Mouse (Mus musculus): ENCODE results near the gene Edc4. TPM values are rescaled to one million over a fixed set of nuclear protein-coding genes. Genes with fewer than 3 reads are reported as not detected.
"Not testable (repeated sequence)": the region's sequence is repeated elsewhere in the genome, so short reads cannot be mapped to it uniquely, and the experiment has no call there.

Gene Edc4
- polyA plus RNA-seq (2015; fragmentation: Nextera tagmentation; extraction: Ambion mirVana), result 47.3 and 49.5 TPM in 2 replicates

DNA sequence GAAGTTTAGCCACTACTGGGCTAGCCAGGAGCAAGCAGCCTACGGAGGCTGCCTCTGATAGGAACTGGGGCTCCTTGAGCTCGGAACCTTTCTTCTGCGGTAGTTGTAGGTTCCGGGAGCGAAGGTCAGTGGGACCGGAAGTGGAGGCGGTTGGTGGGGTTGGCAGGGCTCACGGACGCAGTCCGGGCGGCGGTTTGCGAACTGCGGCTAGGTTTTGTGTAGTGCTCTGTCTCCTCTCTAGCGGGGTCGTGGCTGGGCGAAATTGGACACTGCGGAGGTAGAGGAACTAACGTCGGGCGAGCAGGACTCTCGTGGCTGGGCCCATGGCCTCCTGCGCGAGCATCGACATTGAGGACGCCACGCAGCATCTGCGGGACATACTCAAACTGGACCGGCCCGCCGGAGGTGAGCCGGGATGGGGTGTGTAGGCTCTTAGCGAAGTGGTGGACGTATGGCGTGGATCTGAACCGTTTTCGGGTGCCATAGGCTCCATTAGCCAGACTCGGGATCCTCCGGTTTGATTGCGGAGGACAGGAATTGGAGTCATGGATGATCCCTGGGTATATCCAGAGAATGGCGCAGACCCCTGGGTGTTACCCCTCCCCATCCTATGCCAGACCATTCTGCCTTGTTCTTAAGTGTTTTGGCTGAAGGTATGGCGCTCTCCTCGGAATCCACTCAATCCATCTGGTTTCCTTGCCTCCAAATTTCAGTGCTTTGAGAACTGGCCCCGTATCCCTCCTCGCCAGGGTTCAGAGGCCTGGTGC lies at the start of gene Edc4:
Gene Edc4, plus strand, starts transcription at position 128 of the 767 bp plus-strand sequence.
- H3K9me3 ChIP-seq, result no peaks in the 10 kb centered on the region
- H3K27me3 ChIP-seq, result no peaks in the 10 kb centered on the region
- peak; percentile 71; the same call in 1 of the 2 replicates for ATAC-seq (ENCODE audit: insufficient number of reproducible peaks, low FRiP score, low TSS enrichment, low read depth)
- H3K4me3 ChIP-seq, result peak within 1 kb of the TSS; percentile 77
- H3K9ac ChIP-seq, result peak within 1 kb of the TSS; percentile 80
- under 1% methylated on average over 45 of the region's 45 CpGs for WGBS
- peak within 1 kb of the TSS; percentile 76 for H3K27ac ChIP-seq
- peak within 1 kb of the TSS; percentile 87 for H3K4me2 ChIP-seq
- peaks cover 58% of the 10 kb centered on the region for H3K36me3 ChIP-seq
- peaks cover 23% of the 10 kb centered on the region for H3K4me1 ChIP-seq

DNA sequence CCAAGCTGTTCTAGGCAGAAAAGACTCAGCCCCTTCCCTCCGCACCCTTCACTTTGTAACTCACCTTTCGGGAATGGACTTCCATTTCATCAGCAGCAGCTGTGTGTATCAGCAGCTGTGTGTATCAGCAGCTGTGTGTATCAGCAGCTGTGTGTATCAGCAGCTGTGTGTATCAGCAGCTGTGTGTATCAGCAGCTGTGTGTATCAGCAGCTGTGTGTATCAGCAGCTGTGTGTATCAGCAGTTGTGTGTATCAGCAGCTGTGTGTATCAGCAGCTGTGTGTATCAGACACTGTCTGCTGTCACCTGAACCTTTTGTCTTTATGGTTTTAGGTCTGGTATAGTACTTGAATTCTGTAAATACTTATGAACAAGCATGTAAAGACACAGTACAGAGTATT lies 46.9 kb upstream of the Edc4 start:
- H3K4me1 ChIP-seq, result not testable (repeated sequence)
- WGBS, result 83% methylated on average over 2 of the region's 2 CpGs

DNA sequence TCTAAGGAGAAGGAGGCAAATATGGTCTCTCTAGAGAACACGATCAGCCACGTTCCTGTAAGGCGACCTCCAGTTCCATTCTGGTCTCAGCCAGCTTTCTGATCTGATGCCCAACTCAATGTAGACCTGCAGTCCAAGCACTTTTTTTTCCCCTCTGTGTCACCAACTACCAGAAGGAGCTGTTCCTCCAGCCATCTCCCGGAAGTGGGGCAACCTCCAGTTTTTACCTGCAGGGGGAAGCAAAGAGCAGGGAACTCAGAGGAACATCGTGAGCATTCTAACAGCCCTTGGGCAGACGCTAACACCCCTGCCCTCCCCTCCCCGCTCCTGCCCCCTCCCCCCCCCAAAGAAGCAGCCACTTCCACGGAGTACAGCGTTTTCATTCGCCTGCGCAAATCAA lies 45.4 kb upstream of the Edc4 start:
- Histone ChIP-seq H3K36me3 (no peaks in the 10 kb centered on the region), H3K4me3 (no peak overlapping the region), H3K27ac (no peak overlapping the region), H3K4me2 (no peak overlapping the region), H3K9ac (no peak overlapping the region), H3K4me1 (no peaks in the 10 kb centered on the region), H3K27me3 (no peaks in the 10 kb centered on the region), H3K9me3 (no peaks in the 10 kb centered on the region)
- 22% methylated on average over 11 of the region's 11 CpGs for WGBS
- ATAC-seq (ENCODE audit: insufficient number of reproducible peaks, low FRiP score, low TSS enrichment, low read depth), result no peak

More for the DNA sequence above, 46.9 kb upstream of the Edc4 start:
- H3K9me3 ChIP-seq; ATAC-seq (ENCODE audit: insufficient number of reproducible peaks, low FRiP score, low TSS enrichment, low read depth); H3K36me3 ChIP-seq; H3K9ac ChIP-seq; H3K27me3 ChIP-seq; H3K4me2 ChIP-seq; H3K4me3 ChIP-seq; H3K27ac ChIP-seq: not testable (repeated sequence)

DNA sequence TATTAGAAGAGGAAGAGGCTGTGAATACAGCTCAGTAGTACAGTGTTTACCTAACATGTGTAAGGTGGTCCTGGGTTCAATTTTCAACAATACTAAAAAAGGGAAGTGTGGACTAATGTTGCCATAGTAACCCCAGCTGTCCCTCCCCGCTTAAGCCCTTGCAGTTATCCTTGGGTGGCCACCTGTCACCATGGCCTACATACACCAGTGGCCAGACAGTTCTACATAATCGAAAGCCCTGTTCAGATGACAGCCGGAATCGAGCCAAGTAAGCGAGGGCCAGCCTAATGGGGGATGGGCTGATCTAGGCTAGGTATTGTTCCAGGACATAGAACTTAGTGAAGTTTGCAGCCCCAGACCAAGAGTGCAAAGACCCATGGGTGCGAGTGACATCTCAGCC lies 43.7 kb upstream of the Edc4 start:
- ATAC-seq (ENCODE audit: insufficient number of reproducible peaks, low FRiP score, low TSS enrichment, low read depth), result no peak
- no peak overlapping the region for H3K27ac ChIP-seq
- WGBS, result 82% methylated on average over 6 of the region's 6 CpGs
- H3K4me2 ChIP-seq, result no peak overlapping the region
- no peaks in the 10 kb centered on the region for H3K4me1 ChIP-seq
- no peak overlapping the region for H3K9ac ChIP-seq
- H3K27me3 ChIP-seq, result no peaks in the 10 kb centered on the region
- H3K4me3 ChIP-seq, result no peak overlapping the region
- H3K36me3 ChIP-seq, result 0 out of 2 replicates have a peak, but pooled peaks cover 8% of the 10 kb centered on the region
- H3K9me3 ChIP-seq, result no peaks in the 10 kb centered on the region

DNA sequence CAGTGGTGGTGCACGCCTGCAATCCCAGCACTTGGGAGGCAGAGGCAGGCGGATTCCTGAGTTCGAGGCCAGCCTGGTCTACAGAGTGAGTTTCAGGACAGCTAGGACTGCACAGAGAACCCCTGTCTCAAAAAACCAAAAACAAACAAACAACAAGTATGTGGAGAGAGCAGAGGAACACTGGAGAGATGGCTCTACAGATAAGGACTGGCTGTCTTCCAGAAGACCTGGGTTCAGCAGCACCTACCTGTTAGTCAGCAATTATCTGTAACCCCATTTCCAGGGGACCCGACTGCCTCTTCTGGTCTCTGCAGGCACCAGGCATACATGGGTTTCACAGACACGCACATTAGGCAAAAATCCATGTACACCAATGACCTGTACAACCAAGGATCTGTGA lies 41.5 kb upstream of the Edc4 start:
- Histone ChIP-seq H3K9ac (no peak overlapping the region), H3K4me3 (no peak overlapping the region), H3K9me3 (no peaks in the 10 kb centered on the region), H3K4me2 (no peak overlapping the region), H3K4me1 (no peaks in the 10 kb centered on the region), H3K27me3 (no peaks in the 10 kb centered on the region), H3K27ac (no peak overlapping the region), H3K36me3 (peaks cover 16% of the 10 kb centered on the region)
- 87% methylated on average over 5 of the region's 5 CpGs for WGBS
- ATAC-seq (ENCODE audit: insufficient number of reproducible peaks, low FRiP score, low TSS enrichment, low read depth), result no peak

DNA sequence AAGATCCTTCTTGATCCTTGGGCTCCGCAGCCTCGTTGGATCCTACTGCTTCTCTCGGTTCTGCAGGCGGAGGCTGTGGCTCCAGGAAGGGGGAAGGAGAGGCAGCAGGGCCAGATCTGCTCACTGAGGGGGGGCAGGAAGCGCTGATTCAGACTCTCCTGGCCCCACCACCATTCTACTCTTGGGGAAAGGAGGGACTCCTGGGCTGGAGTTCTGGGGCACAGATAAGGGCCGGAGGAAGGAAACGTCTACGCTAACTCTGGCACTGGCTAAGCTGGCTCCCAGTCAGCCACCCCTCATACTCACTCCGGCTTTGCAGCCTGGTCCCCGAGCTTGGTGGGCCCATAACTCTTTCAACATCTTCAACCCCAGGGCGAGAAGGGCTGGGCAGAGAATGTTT lies 34.0 kb upstream of the Edc4 start:
- ATAC-seq (ENCODE audit: insufficient number of reproducible peaks, low FRiP score, low TSS enrichment, low read depth), result no peak
- Histone ChIP-seq H3K27me3 (no peaks in the 10 kb centered on the region), H3K4me1 (peaks cover 7% of the 10 kb centered on the region), H3K4me2 (no peak overlapping the region), H3K27ac (no peak overlapping the region), H3K9me3 (no peaks in the 10 kb centered on the region), H3K36me3 (peaks cover 63% of the 10 kb centered on the region), H3K4me3 (no peak overlapping the region), H3K9ac (no peak overlapping the region)
- 88% methylated on average over 11 of the region's 11 CpGs for WGBS

DNA sequence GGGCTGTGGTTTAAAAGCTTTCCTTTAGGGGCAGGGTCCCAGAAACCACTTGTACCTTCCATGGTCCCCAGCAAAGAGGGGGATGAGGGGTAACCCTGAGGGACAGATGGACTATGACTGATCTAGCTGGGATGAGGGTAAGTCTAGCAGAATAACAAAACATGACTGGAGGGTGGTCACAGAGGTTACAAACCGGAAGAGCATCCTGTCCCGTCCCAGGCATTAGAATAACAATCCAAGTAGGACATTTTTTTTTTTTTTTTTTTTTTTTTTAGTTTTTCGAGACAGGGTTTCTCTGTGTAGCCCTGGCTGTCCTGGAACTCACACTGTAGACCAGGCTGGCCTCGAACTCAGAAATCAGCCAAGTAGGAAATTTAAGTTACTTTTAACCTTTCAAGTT lies 30.7 kb upstream of the Edc4 start:
- 79% methylated on average over 4 of the region's 4 CpGs for WGBS

DNA sequence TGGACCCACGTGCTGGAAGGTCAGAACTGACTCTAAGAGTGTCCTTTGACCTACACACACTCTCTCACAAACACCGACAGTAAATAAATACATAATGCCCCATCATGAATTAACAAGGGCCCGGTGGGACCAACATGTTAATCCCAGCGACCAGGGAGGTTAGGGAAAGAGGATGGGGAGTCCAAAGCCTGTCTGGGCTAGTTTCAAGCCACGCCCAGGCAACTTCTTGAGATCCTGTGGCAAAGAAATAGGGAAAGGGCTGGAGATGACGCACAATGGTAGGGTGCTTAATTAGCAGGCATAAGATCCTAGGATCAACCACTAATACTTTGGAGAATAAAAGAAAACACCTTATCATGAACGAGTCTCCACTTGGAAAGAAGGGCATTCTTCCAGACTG lies 30.1 kb upstream of the Edc4 start:
- Histone ChIP-seq H3K27me3 (no peaks in the 10 kb centered on the region), H3K4me1 (peaks cover 15% of the 10 kb centered on the region), H3K9ac (no peak overlapping the region), H3K4me3 (peak overlapping the region; percentile 7), H3K9me3 (no peaks in the 10 kb centered on the region), H3K36me3 (peaks cover 41% of the 10 kb centered on the region), H3K4me2 (peak overlapping the region; percentile 35), H3K27ac (no peak overlapping the region)
- WGBS, result 73% methylated on average over 7 of the region's 7 CpGs
- no peak for ATAC-seq (ENCODE audit: insufficient number of reproducible peaks, low FRiP score, low TSS enrichment, low read depth)

More for the DNA sequence above, 30.7 kb upstream of the Edc4 start:
- H3K9ac ChIP-seq, result no peak overlapping the region
- peaks cover 12% of the 10 kb centered on the region for H3K4me1 ChIP-seq
- no peaks in the 10 kb centered on the region for H3K27me3 ChIP-seq
- H3K4me3 ChIP-seq, result no peak overlapping the region
- peaks cover 47% of the 10 kb centered on the region for H3K36me3 ChIP-seq
- no peak overlapping the region for H3K27ac ChIP-seq
- no peaks in the 10 kb centered on the region for H3K9me3 ChIP-seq
- no peak overlapping the region for H3K4me2 ChIP-seq
- ATAC-seq (ENCODE audit: insufficient number of reproducible peaks, low FRiP score, low TSS enrichment, low read depth), result no peak

DNA sequence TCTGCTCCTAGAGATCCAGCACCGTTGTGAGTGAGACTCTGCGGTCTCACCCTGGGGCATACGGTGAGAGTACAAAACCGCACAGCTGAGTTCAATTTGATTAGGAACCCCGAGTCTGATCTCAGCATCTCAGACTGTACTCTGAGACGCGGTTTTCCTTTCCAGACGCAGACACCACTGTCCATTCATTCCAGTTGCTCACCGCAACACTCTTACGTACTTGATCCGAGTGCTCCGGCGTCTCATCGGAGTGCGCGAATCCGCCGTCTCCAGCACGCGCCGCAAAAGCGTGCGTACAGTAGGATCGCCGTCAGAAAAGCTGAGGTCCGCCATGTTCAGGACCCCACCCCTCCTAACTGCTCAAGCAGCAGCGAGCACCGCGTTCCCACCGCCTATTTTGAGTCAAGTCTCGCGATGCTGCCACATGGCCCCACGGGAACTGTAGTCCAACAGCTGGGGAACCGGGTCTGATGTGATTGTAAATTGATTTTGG lies 29.0 kb upstream of the Edc4 start:
- ATAC-seq (ENCODE audit: insufficient number of reproducible peaks, low FRiP score, low TSS enrichment, low read depth), result peak; percentile 81
- peak overlapping the region; percentile 75 for H3K9ac ChIP-seq
- H3K27me3 ChIP-seq, result no peaks in the 10 kb centered on the region
- H3K9me3 ChIP-seq, result no peaks in the 10 kb centered on the region
- H3K27ac ChIP-seq, result peak overlapping the region; percentile 87
- peaks cover 30% of the 10 kb centered on the region for H3K36me3 ChIP-seq
- peaks cover 26% of the 10 kb centered on the region for H3K4me1 ChIP-seq
- H3K4me3 ChIP-seq, result peak overlapping the region; percentile 76
- H3K4me2 ChIP-seq, result peak overlapping the region; percentile 46
- under 1% methylated on average over 34 of the region's 34 CpGs for WGBS

DNA sequence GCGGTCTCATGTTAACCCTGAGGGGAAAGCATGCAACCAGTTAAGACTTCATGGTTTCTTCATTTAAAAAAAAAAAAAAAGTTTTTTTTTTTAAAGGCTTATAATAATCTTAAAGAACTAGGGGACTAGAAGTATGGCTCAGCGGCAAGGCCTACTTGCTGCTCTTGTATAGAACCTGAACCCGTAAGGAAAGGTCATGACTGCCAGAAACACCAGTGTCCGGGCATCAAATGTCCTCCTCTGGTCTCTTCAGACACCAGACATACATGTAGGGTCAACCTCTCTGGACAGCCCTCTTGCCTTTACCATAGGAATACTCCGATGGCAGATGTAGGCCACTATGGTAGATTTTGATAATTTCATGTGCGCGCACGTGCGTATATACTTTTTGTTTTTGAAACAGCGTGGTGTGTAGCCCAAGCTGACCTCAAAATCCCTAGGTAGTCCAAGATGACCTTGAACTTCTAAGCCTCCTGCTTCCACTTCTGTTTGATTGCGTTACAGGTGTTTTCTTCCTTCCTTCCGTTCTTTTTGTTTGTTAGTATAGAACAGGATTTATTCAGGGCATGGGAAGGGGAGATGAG lies 28.4 kb upstream of the Edc4 start:
- 82% methylated on average over 12 of the region's 12 CpGs for WGBS
- H3K4me2 ChIP-seq, result peak overlapping the region; percentile 46
- peak overlapping the region; percentile 87; the same call in 1 of the 2 replicates for H3K27ac ChIP-seq

DNA sequence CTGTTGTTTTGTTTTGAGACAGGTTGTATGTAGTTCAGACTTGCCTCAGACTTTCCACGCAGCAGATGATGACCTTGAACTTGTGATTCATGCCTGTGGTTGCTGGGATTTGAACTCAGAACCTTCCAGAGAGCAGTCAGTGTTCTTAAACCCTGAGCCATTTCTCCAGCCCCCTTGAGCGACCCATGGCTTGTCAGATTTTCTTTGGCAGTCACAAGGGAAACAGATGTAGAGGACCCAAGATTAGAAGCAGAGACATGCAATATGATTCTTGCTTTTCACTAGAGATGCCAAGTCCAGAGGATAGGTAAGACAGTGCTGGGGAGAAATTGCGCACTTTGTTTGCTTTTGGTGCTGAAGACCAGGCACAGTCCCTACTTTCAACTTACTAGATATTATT lies 27.5 kb upstream of the Edc4 start, which contains the start of gene Cenpt:
Gene Cenpt, minus strand, starts transcription at position 101 of the 400 bp plus-strand sequence.
- peaks cover 39% of the 10 kb centered on the region for H3K4me1 ChIP-seq
- 88% methylated on average over 3 of the region's 3 CpGs for WGBS
- H3K4me2 ChIP-seq, result peak within 1 kb of the TSS; percentile 46; the same call in 1 of the 2 replicates
- no peak within 1 kb of the TSS for H3K9ac ChIP-seq
- no peak within 1 kb of the TSS for H3K4me3 ChIP-seq
- no peaks in the 10 kb centered on the region for H3K27me3 ChIP-seq
- H3K9me3 ChIP-seq, result no peaks in the 10 kb centered on the region
- no peak for ATAC-seq (ENCODE audit: insufficient number of reproducible peaks, low FRiP score, low TSS enrichment, low read depth)
- peaks cover 15% of the 10 kb centered on the region for H3K36me3 ChIP-seq
- peak within 1 kb of the TSS; percentile 87; the same call in 1 of the 2 replicates for H3K27ac ChIP-seq

More for the DNA sequence above, 28.4 kb upstream of the Edc4 start:
- Histone ChIP-seq H3K9me3 (no peaks in the 10 kb centered on the region), H3K4me1 (peaks cover 31% of the 10 kb centered on the region), H3K36me3 (peaks cover 25% of the 10 kb centered on the region), H3K4me3 (peak overlapping the region; percentile 76), H3K9ac (no peak overlapping the region), H3K27me3 (no peaks in the 10 kb centered on the region)
- no peak for ATAC-seq (ENCODE audit: insufficient number of reproducible peaks, low FRiP score, low TSS enrichment, low read depth)

DNA sequence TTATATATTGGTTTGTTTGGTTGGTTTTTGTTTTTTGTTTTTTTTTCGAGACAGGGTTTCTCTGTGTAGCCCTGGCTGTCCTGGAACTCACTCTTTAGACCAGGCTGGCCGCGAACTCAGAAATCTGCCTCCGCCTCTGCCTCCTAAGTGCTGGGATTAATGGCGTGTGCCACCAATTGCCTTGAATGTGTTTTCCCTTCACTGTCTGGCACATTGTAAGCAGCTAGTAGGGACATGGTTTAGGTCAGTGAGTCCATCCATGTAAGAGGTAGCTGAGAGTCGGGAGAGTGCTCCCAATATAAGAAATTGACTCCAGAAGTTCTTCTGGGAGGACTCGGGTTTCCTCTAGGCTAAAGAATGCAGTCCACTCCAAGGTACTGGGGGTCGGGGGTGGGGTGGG lies 26.4 kb upstream of the Edc4 start:
- 25% methylated on average over 8 of the region's 8 CpGs for WGBS
- H3K27ac ChIP-seq, result peak overlapping the region; percentile 71
- H3K36me3 ChIP-seq, result peaks cover 10% of the 10 kb centered on the region
- peak overlapping the region; percentile 86 for H3K4me3 ChIP-seq
- H3K27me3 ChIP-seq, result no peaks in the 10 kb centered on the region
- peak overlapping the region; percentile 87 for H3K4me2 ChIP-seq
- no peaks in the 10 kb centered on the region for H3K9me3 ChIP-seq
- ATAC-seq (ENCODE audit: insufficient number of reproducible peaks, low FRiP score, low TSS enrichment, low read depth), result no peak
- no peak overlapping the region; the same call in 1 of the 2 replicates for H3K9ac ChIP-seq
- peaks cover 51% of the 10 kb centered on the region for H3K4me1 ChIP-seq

All from limb, embryonic 15.5 days (tissue).